Mouse (Mus musculus): Measurements from ENCODE around the gene 4930486L24Rik. TPM values are rescaled to one million over a fixed set of nuclear protein-coding genes. Genes with fewer than 3 reads are reported as not detected.

The 4930486L24Rik gene
- polyA plus RNA-seq, 1 experiment from 2014 or later: 0.09 TPM

Other genes starting within 250 kb of the 4930486L24Rik start
- gene BC051665, start 78.1 kb downstream of the 4930486L24Rik start, polyA plus RNA-seq (2015; fragmentation: Nextera tagmentation; extraction: Ambion mirVana): not detected in 2 replicates
- gene Ctsll3, start 61.6 kb downstream of the 4930486L24Rik start, polyA plus RNA-seq (2015; fragmentation: Nextera tagmentation; extraction: Ambion mirVana): not detected in 2 replicates
- 0.08 TPM in 1 of 2 replicates, not detected in the other for gene Gm49392, start 32.4 kb upstream of the 4930486L24Rik start, polyA plus RNA-seq (2015; fragmentation: Nextera tagmentation; extraction: Ambion mirVana)
- gene Ctla2b, start 33.0 kb upstream of the 4930486L24Rik start, polyA plus RNA-seq (2015; fragmentation: Nextera tagmentation; extraction: Ambion mirVana): 3.7 and 4.9 TPM in 2 replicates
- gene Tpbpb, start 40.4 kb upstream of the 4930486L24Rik start, polyA plus RNA-seq (2015; fragmentation: Nextera tagmentation; extraction: Ambion mirVana): not detected in 2 replicates
- not detected in 2 replicates for gene Gm49393, start 71.1 kb upstream of the 4930486L24Rik start, polyA plus RNA-seq (2015; fragmentation: Nextera tagmentation; extraction: Ambion mirVana)
- 1.9 and 2.5 TPM in 2 replicates for gene Gm49391, start 72.1 kb upstream of the 4930486L24Rik start, polyA plus RNA-seq (2015; fragmentation: Nextera tagmentation; extraction: Ambion mirVana)
- gene Ctla2a, start 72.2 kb upstream of the 4930486L24Rik start, polyA plus RNA-seq (2015; fragmentation: Nextera tagmentation; extraction: Ambion mirVana): 21.5 and 25.4 TPM in 2 replicates
- not detected in 2 replicates for gene Tpbpa, start 77.5 kb upstream of the 4930486L24Rik start, polyA plus RNA-seq (2015; fragmentation: Nextera tagmentation; extraction: Ambion mirVana)
- gene Ctsj, start 141.5 kb upstream of the 4930486L24Rik start, polyA plus RNA-seq (2015; fragmentation: Nextera tagmentation; extraction: Ambion mirVana): not detected in 2 replicates
- not detected in 2 replicates for gene Ctsq, start 176.2 kb upstream of the 4930486L24Rik start, polyA plus RNA-seq (2015; fragmentation: Nextera tagmentation; extraction: Ambion mirVana)

Data from liver, embryonic 16.5 days (tissue).